Mouse (Mus musculus): Measurements from ENCODE around the gene Adss. TPM values are rescaled to one million over a fixed set of nuclear protein-coding genes. Genes with fewer than 3 reads are reported as not detected.

Adss gene
- polyA plus RNA-seq, 1 experiment from 2014 or later = 50.8 TPM

- Histone ChIP-seq H3K4me3 (no peak overlapping the region), H3K27ac (no peak overlapping the region), H3K9me3 (peaks cover 27% of the 10 kb centered on the region), H3K36me3 (replicated peaks) (peaks cover 6% of the 10 kb centered on the region), H3K27me3 (ENCODE audit: poor library complexity, severe bottlenecking) (no peaks in the 10 kb centered on the region), H3K4me1 (peaks cover 5% of the 10 kb centered on the region; the same call in 1 of the 2 replicates)
- no peak for DNase-seq (ENCODE audit: extremely low spot score, low spot score)
- 92% methylated on average over 6 of the region's 6 CpGs for WGBS
Observed at GRCm38 (mm10) chr1:177747869-177748540, 48.3 kb downstream of the Adss start.

- Histone ChIP-seq H3K4me3 (no peak overlapping the region), H3K9me3 (peaks cover 10% of the 10 kb centered on the region), H3K27me3 (ENCODE audit: poor library complexity, severe bottlenecking) (no peaks in the 10 kb centered on the region), H3K36me3 (replicated peaks) (0 out of 2 replicates have a peak, but pooled peaks cover 2% of the 10 kb centered on the region), H3K27ac (no peak overlapping the region), H3K4me1 (peaks cover 5% of the 10 kb centered on the region; the same call in 1 of the 2 replicates)
- 87% methylated on average over 7 of the region's 7 CpGs for WGBS
- no peak for DNase-seq (ENCODE audit: extremely low spot score, low spot score)
Observed at GRCm38 (mm10) chr1:177744521-177745325, 51.6 kb downstream of the Adss start.

- no peak overlapping the region for H3K27ac ChIP-seq
- no peak for DNase-seq (ENCODE audit: extremely low spot score, low spot score)
- no peaks in the 10 kb centered on the region for H3K9me3 ChIP-seq
- H3K4me1 ChIP-seq = peaks cover 5% of the 10 kb centered on the region; the same call in 1 of the 2 replicates
- no peaks in the 10 kb centered on the region for H3K27me3 ChIP-seq (ENCODE audit: poor library complexity, severe bottlenecking)
- WGBS = 76% methylated on average over 1 of the region's 1 CpGs
- no peak overlapping the region for H3K4me3 ChIP-seq
- no peaks in the 10 kb centered on the region for H3K36me3 ChIP-seq (replicated peaks)
Observed at GRCm38 (mm10) chr1:177742119-177742518, 54.2 kb downstream of the Adss start.

GRCm38 (mm10) chr1:177740707-177741106 is 55.6 kb downstream of the Adss start:
- WGBS = 88% methylated on average over 1 of the region's 1 CpGs
- no peaks in the 10 kb centered on the region for H3K36me3 ChIP-seq (replicated peaks)
- no peak overlapping the region for H3K27ac ChIP-seq
- peaks cover 5% of the 10 kb centered on the region; the same call in 1 of the 2 replicates for H3K4me1 ChIP-seq
- no peaks in the 10 kb centered on the region for H3K27me3 ChIP-seq (ENCODE audit: poor library complexity, severe bottlenecking)
- no peak overlapping the region for H3K4me3 ChIP-seq
- no peaks in the 10 kb centered on the region for H3K9me3 ChIP-seq
- DNase-seq (ENCODE audit: extremely low spot score, low spot score) = no peak

- Histone ChIP-seq H3K27me3 (ENCODE audit: poor library complexity, severe bottlenecking) (no peaks in the 10 kb centered on the region), H3K36me3 (replicated peaks) (no peaks in the 10 kb centered on the region), H3K9me3 (no peaks in the 10 kb centered on the region), H3K4me1 (no peaks in the 10 kb centered on the region), H3K4me3 (no peak overlapping the region), H3K27ac (no peak overlapping the region)
- WGBS = 73% methylated on average over 6 of the region's 6 CpGs
- no peak for DNase-seq (ENCODE audit: extremely low spot score, low spot score)
Observed at GRCm38 (mm10) chr1:177737505-177738105, 58.7 kb downstream of the Adss start.

- no peak for DNase-seq (ENCODE audit: extremely low spot score, low spot score)
- no peak overlapping the region for H3K27ac ChIP-seq
- H3K9me3 ChIP-seq = peaks cover 8% of the 10 kb centered on the region; the same call in 1 of the 2 replicates
- H3K36me3 ChIP-seq (replicated peaks) = no peaks in the 10 kb centered on the region
- 87% methylated on average over 3 of the region's 3 CpGs for WGBS
- no peak overlapping the region for H3K4me3 ChIP-seq
- H3K4me1 ChIP-seq = peaks cover 16% of the 10 kb centered on the region
- no peaks in the 10 kb centered on the region for H3K27me3 ChIP-seq (ENCODE audit: poor library complexity, severe bottlenecking)
Observed at GRCm38 (mm10) chr1:177731973-177732372, 64.3 kb downstream of the Adss start.

GRCm38 (mm10) chr1:177729043-177730024 is 67.0 kb downstream of the Adss start, which contains the start of gene 1700016C15Rik:
TSS of gene 1700016C15Rik (plus strand) at chr1:177729814.
- no peaks in the 10 kb centered on the region for H3K36me3 ChIP-seq (replicated peaks)
- peaks cover 16% of the 10 kb centered on the region for H3K4me1 ChIP-seq
- no peaks in the 10 kb centered on the region for H3K27me3 ChIP-seq (ENCODE audit: poor library complexity, severe bottlenecking)
- peaks cover 8% of the 10 kb centered on the region; the same call in 1 of the 2 replicates for H3K9me3 ChIP-seq
- H3K27ac ChIP-seq = peak within 1 kb of the TSS; percentile 62
- no peak within 1 kb of the TSS for H3K4me3 ChIP-seq
- no peak for DNase-seq (ENCODE audit: extremely low spot score, low spot score)
- 48% methylated on average over 11 of the region's 11 CpGs for WGBS

GRCm38 (mm10) chr1:177727883-177728525 is 68.3 kb downstream of the Adss start:
- WGBS = 90% methylated on average over 3 of the region's 3 CpGs
- Histone ChIP-seq H3K4me1 (peaks cover 16% of the 10 kb centered on the region), H3K9me3 (peaks cover 8% of the 10 kb centered on the region; the same call in 1 of the 2 replicates), H3K36me3 (replicated peaks) (no peaks in the 10 kb centered on the region), H3K4me3 (no peak overlapping the region), H3K27me3 (ENCODE audit: poor library complexity, severe bottlenecking) (no peaks in the 10 kb centered on the region), H3K27ac (no peak overlapping the region)
- DNase-seq (ENCODE audit: extremely low spot score, low spot score) = no peak

- 88% methylated on average over 5 of the region's 5 CpGs for WGBS
Observed at GRCm38 (mm10) chr1:177726870-177727269, 69.4 kb downstream of the Adss start.

GRCm38 (mm10) chr1:177723786-177724185 is 72.5 kb downstream of the Adss start:
- Histone ChIP-seq H3K4me1 (peaks cover 4% of the 10 kb centered on the region), H3K27me3 (ENCODE audit: poor library complexity, severe bottlenecking) (peaks cover 8% of the 10 kb centered on the region; the same call in 1 of the 2 replicates), H3K36me3 (replicated peaks) (no peaks in the 10 kb centered on the region), H3K27ac (no peak overlapping the region), H3K9me3 (no peaks in the 10 kb centered on the region), H3K4me3 (no peak overlapping the region)
- WGBS = 83% methylated on average over 4 of the region's 4 CpGs
- no peak for DNase-seq (ENCODE audit: extremely low spot score, low spot score)

More at GRCm38 (mm10) chr1:177726870-177727269, 69.4 kb downstream of the Adss start:
- Histone ChIP-seq H3K9me3 (peaks cover 8% of the 10 kb centered on the region; the same call in 1 of the 2 replicates), H3K27ac (no peak overlapping the region), H3K27me3 (ENCODE audit: poor library complexity, severe bottlenecking) (no peaks in the 10 kb centered on the region), H3K4me3 (no peak overlapping the region), H3K4me1 (peaks cover 16% of the 10 kb centered on the region), H3K36me3 (replicated peaks) (no peaks in the 10 kb centered on the region)
- no peak for DNase-seq (ENCODE audit: extremely low spot score, low spot score)

GRCm38 (mm10) chr1:177719029-177719427 is 77.3 kb downstream of the Adss start:
- H3K4me3 ChIP-seq = no peak overlapping the region
- no peak overlapping the region for H3K27ac ChIP-seq
- no peaks in the 10 kb centered on the region for H3K36me3 ChIP-seq (replicated peaks)
- peaks cover 17% of the 10 kb centered on the region; the same call in 1 of the 2 replicates for H3K27me3 ChIP-seq (ENCODE audit: poor library complexity, severe bottlenecking)
- WGBS = 72% methylated on average over 3 of the region's 3 CpGs
- H3K9me3 ChIP-seq = no peaks in the 10 kb centered on the region
- no peak for DNase-seq (ENCODE audit: extremely low spot score, low spot score)
- peaks cover 11% of the 10 kb centered on the region for H3K4me1 ChIP-seq
